Comparison of ENCODE assay signal across 25 mouse cellular contexts in genomic region chr1:57784300-57784699, GRCm38 (mm10). TPM values are rescaled to one million over a fixed set of nuclear protein-coding genes. Genes with fewer than 3 reads are reported as not detected.
"Had no signal": no experiment of that assay in that cellular context is flagged by ENCODE, and none has a peak within 500 bp of the region (broad histone marks: within the 10 kb centered on the region; RNA-seq: fewer than 3 reads in every experiment).

No protein-coding gene starts in this region.

- H3K9me3 ChIP-seq: heart, embryonic 12.5 days; hindbrain, embryonic 10.5 days; hindbrain, embryonic 12.5 days; intestine, embryonic 15.5 days; limb, embryonic 13.5 days; limb, embryonic 15.5 days; liver, embryonic 12.5 days had no signal

- H3K27me3 ChIP-seq: heart, embryonic 12.5 days; hindbrain, embryonic 12.5 days; intestine, embryonic 15.5 days; limb, embryonic 13.5 days; limb, embryonic 15.5 days; liver, embryonic 12.5 days had no signal

- H3K4me2 ChIP-seq: heart, embryonic 12.5 days; hindbrain, embryonic 12.5 days; hindbrain, embryonic 14.5 days; intestine, embryonic 15.5 days; limb, embryonic 13.5 days; limb, embryonic 15.5 days; liver, embryonic 12.5 days had no signal

- H3K27ac ChIP-seq: gastrocnemius, adult 2 months; heart, adult 2 months; hindbrain, embryonic 10.5 days; hindbrain, embryonic 12.5 days; hindbrain, embryonic 14.5 days; intestine, embryonic 15.5 days; layer of hippocampus, adult 2 months; limb, embryonic 13.5 days; limb, embryonic 15.5 days; liver, embryonic 12.5 days; liver, embryonic 14.5 days had no signal

- H3K4me1 ChIP-seq: hindbrain, embryonic 10.5 days; intestine, embryonic 15.5 days; liver, embryonic 12.5 days had no signal

- H3K9ac ChIP-seq: heart, embryonic 12.5 days; hindbrain, embryonic 12.5 days; hindbrain, embryonic 14.5 days; intestine, embryonic 15.5 days; limb, embryonic 13.5 days; limb, embryonic 15.5 days; liver, embryonic 12.5 days; liver, embryonic 14.5 days had no signal

- ATAC-seq: hindbrain, embryonic 16.5 days; inflammation-experienced regulatory T-cells, adult 6 months; intestine, embryonic 15.5 days; intestine, postnatal 0 days; liver, embryonic 12.5 days had no signal

- H3K4me3 ChIP-seq: gastrocnemius, adult 2 months; heart, adult 2 months; heart, embryonic 12.5 days; hindbrain, embryonic 10.5 days; hindbrain, embryonic 12.5 days; intestine, embryonic 15.5 days; layer of hippocampus, adult 2 months; limb, embryonic 13.5 days; limb, embryonic 15.5 days; liver, embryonic 12.5 days had no signal

- DNase-seq: gastrocnemius, adult 2 months; gastrocnemius, postnatal 10 days; gastrocnemius, postnatal 25 days; heart, adult 2 months; heart, postnatal 4 days; kidney, adult 18-20 months; kidney, adult 8-10 months; kidney, postnatal 10 days; kidney, postnatal 25 days; kidney, postnatal 4 days; left cerebral cortex, postnatal 4 days had no signal

- H3K36me3 ChIP-seq: heart, embryonic 12.5 days; hindbrain, embryonic 10.5 days; hindbrain, embryonic 12.5 days; intestine, embryonic 15.5 days; liver, embryonic 12.5 days had no signal

RNA-seq across cellular contexts. Expression of gene Spats2l, which starts 10.3 kb away (rescaled TPM):
- total RNA-seq: granulocyte monocyte progenitor cell, adult 5-6 weeks had no signal
